Mouse (Mus musculus): Measurements from ENCODE around the gene Rapgef6. TPM values are rescaled to one million over a fixed set of nuclear protein-coding genes. Genes with fewer than 3 reads are reported as not detected.

Gene Rapgef6
- polyA plus RNA-seq, 1 experiment from 2014 or later, result 40.9 TPM

Small RNAs within 50 kb of the gene (microRNA-seq; reads per million reads assigned to microRNA genes)
- not detected for gene Gm26116

Other genes with a start within 250 kb of the Rapgef6 start
- 38.5 and 40.9 TPM in 2 replicates for gene Acsl6, start 219.0 kb upstream of the Rapgef6 start, polyA plus RNA-seq (2015; fragmentation: Nextera tagmentation; extraction: Ambion mirVana)
- not detected in 2 replicates for gene Meikin, start 152.2 kb upstream of the Rapgef6 start, polyA plus RNA-seq (2015; fragmentation: Nextera tagmentation; extraction: Ambion mirVana)
- 12.9 and 13.6 TPM in 2 replicates for gene Fnip1, start 84.6 kb upstream of the Rapgef6 start, polyA plus RNA-seq (2015; fragmentation: Nextera tagmentation; extraction: Ambion mirVana)

Data from forebrain, embryonic 16.5 days (tissue).